Mouse (Mus musculus): ENCODE results near the gene Coq5. TPM values are rescaled to one million over a fixed set of nuclear protein-coding genes. Genes with fewer than 3 reads are reported as not detected.

The Coq5 gene
- polyA plus RNA-seq, 1 experiment = 6.3 TPM

GRCm38 (mm10) chr5:115273549-115274135, 5.8 kb upstream of the Coq5 start:
- no peak overlapping the region for H3K4me3 ChIP-seq (ENCODE audit: extremely low read depth, insufficient read depth, insufficient read length)

GRCm38 (mm10) chr5:115274353-115274752, 5.1 kb upstream of the Coq5 start:
- H3K4me3 ChIP-seq (ENCODE audit: extremely low read depth, insufficient read depth, insufficient read length) = no peak overlapping the region
- no peak overlapping the region for H3K27ac ChIP-seq (ENCODE audit: insufficient read depth, low read length)
- no peak for TF ChIP-seq POLR2A (IDR thresholded peaks at IDR 0.05; ENCODE audit: low read depth, low read length)
- TF ChIP-seq CTCF (IDR thresholded peaks at IDR 0.05; ENCODE audit: extremely low read depth, insufficient read depth, insufficient read length, insufficient replicate concordance) = no peak
- H3K36me3 ChIP-seq (ENCODE audit: control insufficient read depth, insufficient read depth, low read length) = no peaks in the 10 kb centered on the region
- peaks cover 7% of the 10 kb centered on the region for H3K4me1 ChIP-seq (ENCODE audit: control insufficient read depth, insufficient read depth, insufficient read length)
- no peak for DNase-seq (ENCODE audit: low read depth in 1 of 2, low spot score in 2 of 2)
- no peaks in the 10 kb centered on the region for H3K27me3 ChIP-seq (ENCODE audit: control insufficient read depth, insufficient read depth, low read length)
- 81% methylated on average over 1 of the region's 1 CpGs for WGBS

More at GRCm38 (mm10) chr5:115273549-115274135, 5.8 kb upstream of the Coq5 start:
- H3K36me3 ChIP-seq (ENCODE audit: control insufficient read depth, insufficient read depth, low read length) = no peaks in the 10 kb centered on the region
- no peaks in the 10 kb centered on the region for H3K27me3 ChIP-seq (ENCODE audit: control insufficient read depth, insufficient read depth, low read length)
- no peak for DNase-seq (ENCODE audit: low read depth in 1 of 2, low spot score in 2 of 2)
- H3K4me1 ChIP-seq (ENCODE audit: control insufficient read depth, insufficient read depth, insufficient read length) = peaks cover 6% of the 10 kb centered on the region; the same call in 1 of the 2 replicates
- WGBS = 82% methylated on average over 6 of the region's 6 CpGs
- no peak overlapping the region for H3K27ac ChIP-seq (ENCODE audit: insufficient read depth, low read length)
- TF ChIP-seq POLR2A (IDR thresholded peaks at IDR 0.05; ENCODE audit: low read depth, low read length) (no peak), CTCF (IDR thresholded peaks at IDR 0.05; ENCODE audit: extremely low read depth, insufficient read depth, insufficient read length, insufficient replicate concordance) (no peak)

- Histone ChIP-seq H3K36me3 (ENCODE audit: control insufficient read depth, insufficient read depth, low read length) (no peaks in the 10 kb centered on the region), H3K4me3 (ENCODE audit: extremely low read depth, insufficient read depth, insufficient read length) (no peak overlapping the region), H3K27ac (ENCODE audit: insufficient read depth, low read length) (no peak overlapping the region), H3K4me1 (ENCODE audit: control insufficient read depth, insufficient read depth, insufficient read length) (peaks cover 7% of the 10 kb centered on the region), H3K27me3 (ENCODE audit: control insufficient read depth, insufficient read depth, low read length) (no peaks in the 10 kb centered on the region)
- 89% methylated on average over 1 of the region's 1 CpGs for WGBS
- no peak for DNase-seq (ENCODE audit: low read depth in 1 of 2, low spot score in 2 of 2)
- TF ChIP-seq CTCF (IDR thresholded peaks at IDR 0.05; ENCODE audit: extremely low read depth, insufficient read depth, insufficient read length, insufficient replicate concordance) (no peak), POLR2A (IDR thresholded peaks at IDR 0.05; ENCODE audit: low read depth, low read length) (no peak)
Measured at GRCm38 (mm10) chr5:115274771-115275170, 4.7 kb upstream of the Coq5 start.

- no peaks in the 10 kb centered on the region for H3K36me3 ChIP-seq (ENCODE audit: control insufficient read depth, insufficient read depth, low read length)
- DNase-seq (ENCODE audit: low read depth in 1 of 2, low spot score in 2 of 2) = no peak
- no peak overlapping the region for H3K27ac ChIP-seq (ENCODE audit: insufficient read depth, low read length)
- TF ChIP-seq POLR2A (IDR thresholded peaks at IDR 0.05; ENCODE audit: low read depth, low read length) (no peak), CTCF (IDR thresholded peaks at IDR 0.05; ENCODE audit: extremely low read depth, insufficient read depth, insufficient read length, insufficient replicate concordance) (peak; percentile 18; the same call in 1 of the 2 replicates)
- H3K27me3 ChIP-seq (ENCODE audit: control insufficient read depth, insufficient read depth, low read length) = no peaks in the 10 kb centered on the region
- WGBS = 75% methylated on average over 14 of the region's 14 CpGs
- H3K4me3 ChIP-seq (ENCODE audit: extremely low read depth, insufficient read depth, insufficient read length) = no peak overlapping the region
- peaks cover 2% of the 10 kb centered on the region for H3K4me1 ChIP-seq (ENCODE audit: control insufficient read depth, insufficient read depth, insufficient read length)
Measured at GRCm38 (mm10) chr5:115275998-115276397, 3.5 kb upstream of the Coq5 start.

- 77% methylated on average over 1 of the region's 1 CpGs for WGBS
Measured at GRCm38 (mm10) chr5:115278053-115278452, 1.4 kb upstream of the Coq5 start.

GRCm38 (mm10) chr5:115278785-115279184, 681 bp upstream of the Coq5 start:
- Histone ChIP-seq H3K36me3 (ENCODE audit: control insufficient read depth, insufficient read depth, low read length) (no peaks in the 10 kb centered on the region), H3K4me1 (ENCODE audit: control insufficient read depth, insufficient read depth, insufficient read length) (peaks cover 2% of the 10 kb centered on the region), H3K4me3 (ENCODE audit: extremely low read depth, insufficient read depth, insufficient read length) (no peak overlapping the region), H3K27ac (ENCODE audit: insufficient read depth, low read length) (no peak overlapping the region), H3K27me3 (ENCODE audit: control insufficient read depth, insufficient read depth, low read length) (no peaks in the 10 kb centered on the region)
- WGBS = 66% methylated on average over 2 of the region's 2 CpGs
- TF ChIP-seq POLR2A (IDR thresholded peaks at IDR 0.05; ENCODE audit: low read depth, low read length) (no peak), CTCF (IDR thresholded peaks at IDR 0.05; ENCODE audit: extremely low read depth, insufficient read depth, insufficient read length, insufficient replicate concordance) (no peak)
- no peak for DNase-seq (ENCODE audit: low read depth in 1 of 2, low spot score in 2 of 2)

More at GRCm38 (mm10) chr5:115278053-115278452, 1.4 kb upstream of the Coq5 start:
- Histone ChIP-seq H3K27me3 (ENCODE audit: control insufficient read depth, insufficient read depth, low read length) (no peaks in the 10 kb centered on the region), H3K27ac (ENCODE audit: insufficient read depth, low read length) (no peak overlapping the region), H3K4me3 (ENCODE audit: extremely low read depth, insufficient read depth, insufficient read length) (no peak overlapping the region), H3K36me3 (ENCODE audit: control insufficient read depth, insufficient read depth, low read length) (no peaks in the 10 kb centered on the region), H3K4me1 (ENCODE audit: control insufficient read depth, insufficient read depth, insufficient read length) (peaks cover 2% of the 10 kb centered on the region)
- TF ChIP-seq POLR2A (IDR thresholded peaks at IDR 0.05; ENCODE audit: low read depth, low read length) = no peak
- no peak for TF ChIP-seq CTCF (IDR thresholded peaks at IDR 0.05; ENCODE audit: extremely low read depth, insufficient read depth, insufficient read length, insufficient replicate concordance)
- no peak for DNase-seq (ENCODE audit: low read depth in 1 of 2, low spot score in 2 of 2)

GRCm38 (mm10) chr5:115280050-115280687, 703 bp downstream of the Coq5 start:
- Histone ChIP-seq H3K4me3 (ENCODE audit: extremely low read depth, insufficient read depth, insufficient read length) (peak overlapping the region; percentile 100), H3K4me1 (ENCODE audit: control insufficient read depth, insufficient read depth, insufficient read length) (peaks cover 2% of the 10 kb centered on the region), H3K36me3 (ENCODE audit: control insufficient read depth, insufficient read depth, low read length) (peaks cover 5% of the 10 kb centered on the region), H3K27me3 (ENCODE audit: control insufficient read depth, insufficient read depth, low read length) (no peaks in the 10 kb centered on the region), H3K27ac (ENCODE audit: insufficient read depth, low read length) (peak overlapping the region; percentile 73)
- no peak for DNase-seq (ENCODE audit: low read depth in 1 of 2, low spot score in 2 of 2)
- WGBS = 2% methylated on average over 17 of the region's 17 CpGs
- TF ChIP-seq POLR2A (IDR thresholded peaks at IDR 0.05; ENCODE audit: low read depth, low read length) = no peak
- no peak for TF ChIP-seq CTCF (IDR thresholded peaks at IDR 0.05; ENCODE audit: extremely low read depth, insufficient read depth, insufficient read length, insufficient replicate concordance)
